Mouse (Mus musculus) limb, embryonic 11.5 days (tissue): ENCODE results near the gene Phf10. TPM values are rescaled to one million over a fixed set of nuclear protein-coding genes. Genes with fewer than 3 reads are reported as not detected.
"Not testable (repeated sequence)": the region's sequence is repeated elsewhere in the genome, so short reads cannot be mapped to it uniquely, and the experiment has no call there.

ENCODE experiments used
- ATAC-seq: fragments of 200-750 bp; cut with Nextera tagmentation; 2 replicates; pipeline ENCODE4 v1.8.0; 2017; ENCODE audit warnings: low read depth; ENCODE audit not compliant: insufficient number of reproducible peaks, low FRiP score, low TSS enrichment
- DNase-seq: peaks from one replicate; pipeline ENCODE4 v3.0.0-alpha.2; 2015; ENCODE audit warnings: low spot score
- H3K27ac ChIP-seq: fragments of 300-500 bp; sonication (generic); replicated peaks from 2 replicates; pipeline ENCODE4 v1.5.1; 2014; ENCODE audit warnings: low read depth, mild to moderate bottlenecking, low read length
- H3K27me3 ChIP-seq: fragments of 300-500 bp; sonication (generic); 2 replicates; pipeline ENCODE4 v1.6.1; 2014; ENCODE audit warnings: mild to moderate bottlenecking, low read length, mixed read lengths; ENCODE audit not compliant: control insufficient read depth, insufficient read depth
- H3K36me3 ChIP-seq: fragments of 300-500 bp; sonication (generic); 2 replicates; pipeline ENCODE4 v1.6.1; 2014; ENCODE audit warnings: mild to moderate bottlenecking, low read length, moderate library complexity, mixed read lengths; ENCODE audit not compliant: control insufficient read depth, insufficient read depth
- H3K4me1 ChIP-seq: fragments of 300-500 bp; sonication (generic); 2 replicates; pipeline ENCODE4 v1.6.1; 2014; ENCODE audit warnings: low read length, mixed read lengths; ENCODE audit not compliant: control insufficient read depth, insufficient read depth
- H3K4me2 ChIP-seq: fragments of 300-500 bp; sonication (generic); 2 replicates; pipeline ENCODE4 v1.6.1; 2014; ENCODE audit warnings: low read depth, mild to moderate bottlenecking, moderate library complexity; ENCODE audit not compliant: severe bottlenecking
- H3K4me3 ChIP-seq: fragments of 300-500 bp; sonication (generic); 2 replicates; pipeline ENCODE4 v1.5.1; 2014; ENCODE audit warnings: low read depth, low read length
- H3K9ac ChIP-seq: fragments of 300-500 bp; sonication (generic); 2 replicates; pipeline ENCODE4 v1.6.1; 2014; ENCODE audit warnings: mild to moderate bottlenecking, low read length
- H3K9me3 ChIP-seq: fragments of 300-500 bp; sonication (generic); 2 replicates; pipeline ENCODE4 v1.6.1; 2016; ENCODE audit warnings: low read length; ENCODE audit not compliant: control insufficient read depth
- WGBS: fragments of 180-500 bp; shearing (Covaris S2); extraction: QIAGEN DNeasy Blood & Tissue Kit; methylation state at CpG from one replicate; pipeline ENCODE4 v1.1.7; 2014; 5-methylcytosine and 5-hydroxymethylcytosine counted together
- polyA plus RNA-seq: library from polyadenylated mRNA; unstranded; fragments of >200 nt; fragmentation: Nextera tagmentation; extraction: Ambion mirVana; gene quantifications from 2 replicates; pipeline ENCODE4 v1.2.1, GENCODE M21; 2014

The Phf10 gene
- polyA plus RNA-seq, 1 experiment from 2014 or later: 44.8 TPM

DNA sequence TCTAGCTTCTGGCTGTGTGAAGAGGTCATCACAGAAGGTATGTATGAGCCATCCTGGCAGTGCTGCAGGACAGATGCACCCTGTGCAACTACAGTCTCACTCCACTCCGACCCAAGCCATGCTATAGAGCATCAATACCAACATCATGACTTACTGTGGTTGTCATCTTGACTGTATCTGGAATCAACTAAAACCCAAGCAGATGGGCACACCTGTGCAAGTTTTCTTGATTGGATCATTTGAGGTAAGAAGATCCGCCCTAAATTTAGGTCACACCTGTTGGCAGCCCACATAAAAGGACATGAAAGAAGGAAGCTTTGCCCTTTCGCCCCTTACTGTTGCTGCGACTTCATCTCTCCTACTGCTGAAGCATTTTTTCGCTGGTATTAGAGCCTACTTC, 51.7 kb downstream of the Phf10 start:
- no peak overlapping the region for H3K9ac ChIP-seq
- 85% methylated on average over 5 of the region's 5 CpGs for WGBS
- no peaks in the 10 kb centered on the region for H3K36me3 ChIP-seq
- DNase-seq (no peak), ATAC-seq (no peak)
- H3K4me1 ChIP-seq: no peaks in the 10 kb centered on the region
- no peaks in the 10 kb centered on the region for H3K27me3 ChIP-seq
- H3K4me2 ChIP-seq: no peak overlapping the region
- H3K4me3 ChIP-seq: no peak overlapping the region
- no peak overlapping the region for H3K27ac ChIP-seq
- H3K9me3 ChIP-seq: no peaks in the 10 kb centered on the region

GRCm38 (mm10) chr17:14907136-14907535, 53.9 kb downstream of the Phf10 start:
- no peak overlapping the region for H3K27ac ChIP-seq
- WGBS: 74% methylated on average over 12 of the region's 12 CpGs
- DNase-seq: no peak

DNA sequence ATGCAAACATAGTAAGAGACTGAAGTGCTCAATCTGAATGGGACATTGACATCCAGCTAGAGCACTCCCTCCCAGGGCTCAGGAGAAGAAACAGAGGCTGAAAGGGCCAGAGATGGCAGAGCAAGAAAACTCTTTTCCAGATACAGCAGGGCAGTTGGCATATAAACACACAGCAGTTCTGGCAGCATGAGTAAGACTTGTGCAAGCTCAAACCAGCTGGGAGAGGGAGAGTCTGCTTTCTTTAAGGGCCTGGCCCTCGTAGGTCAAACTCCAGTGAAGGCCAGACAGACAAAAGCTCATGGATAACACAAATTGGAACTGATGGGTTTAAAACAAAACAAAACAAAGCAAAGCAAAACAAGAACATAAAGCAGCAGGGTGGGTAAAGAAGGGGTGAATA, 54.5 kb downstream of the Phf10 start:
- no peaks in the 10 kb centered on the region for H3K36me3 ChIP-seq
- no peak overlapping the region for H3K27ac ChIP-seq
- ATAC-seq (no peak), DNase-seq (no peak)
- H3K9ac ChIP-seq: no peak overlapping the region
- H3K4me3 ChIP-seq: no peak overlapping the region
- H3K4me2 ChIP-seq: no peak overlapping the region
- no peaks in the 10 kb centered on the region for H3K9me3 ChIP-seq
- no peaks in the 10 kb centered on the region for H3K4me1 ChIP-seq
- no peaks in the 10 kb centered on the region for H3K27me3 ChIP-seq
- WGBS: 46% methylated on average over 1 of the region's 1 CpGs

More at GRCm38 (mm10) chr17:14907136-14907535, 53.9 kb downstream of the Phf10 start:
- no peaks in the 10 kb centered on the region for H3K36me3 ChIP-seq
- H3K4me1 ChIP-seq: no peaks in the 10 kb centered on the region
- no peak overlapping the region for H3K4me2 ChIP-seq
- H3K27me3 ChIP-seq: no peaks in the 10 kb centered on the region
- ATAC-seq: no peak
- no peaks in the 10 kb centered on the region for H3K9me3 ChIP-seq
- no peak overlapping the region for H3K4me3 ChIP-seq
- H3K9ac ChIP-seq: no peak overlapping the region

DNA sequence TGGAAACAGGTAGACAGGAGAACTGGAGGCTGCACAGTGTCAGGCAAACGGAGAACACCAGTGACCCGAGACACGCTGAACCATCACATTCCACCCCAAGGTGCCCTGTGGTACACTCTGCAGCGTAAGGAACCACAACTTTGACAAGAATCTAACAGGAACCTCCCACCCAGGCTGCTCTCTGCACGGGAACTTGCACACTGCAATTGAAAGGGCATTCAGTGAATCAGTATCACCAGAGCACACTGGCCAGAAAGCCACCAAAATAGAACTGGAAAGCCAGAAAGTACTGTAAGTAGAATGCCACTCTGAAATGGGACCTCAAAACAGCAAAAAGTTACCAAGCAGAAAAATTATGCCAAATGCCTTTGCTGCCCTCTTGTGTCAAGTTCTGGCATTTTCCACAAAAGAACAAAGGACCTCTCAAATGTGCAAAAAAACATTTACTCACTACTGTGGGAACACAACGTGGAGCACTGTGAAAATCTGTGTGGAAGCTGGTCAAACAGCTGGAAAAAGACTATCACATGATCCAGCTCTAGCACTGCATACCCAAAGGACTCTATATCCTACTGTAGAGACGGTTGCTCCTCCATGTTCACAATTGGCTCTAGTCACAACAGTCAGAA, 56.3 kb downstream of the Phf10 start:
- Histone ChIP-seq H3K4me1 (no peaks in the 10 kb centered on the region), H3K27ac (no peak overlapping the region), H3K9me3 (no peaks in the 10 kb centered on the region), H3K27me3 (no peaks in the 10 kb centered on the region), H3K36me3 (no peaks in the 10 kb centered on the region), H3K4me3 (no peak overlapping the region), H3K9ac (no peak overlapping the region), H3K4me2 (no peak overlapping the region)
- WGBS: 57% methylated on average over 7 of the region's 7 CpGs
- DNase-seq (peak; percentile 87), ATAC-seq (no peak)

- no peak overlapping the region for H3K27ac ChIP-seq
Observed at GRCm38 (mm10) chr17:14904206-14904605, 56.9 kb downstream of the Phf10 start.

GRCm38 (mm10) chr17:14903212-14903611, 57.9 kb downstream of the Phf10 start:
- no peak overlapping the region for H3K9ac ChIP-seq
- H3K4me3 ChIP-seq: no peak overlapping the region
- H3K27me3 ChIP-seq: no peaks in the 10 kb centered on the region
- WGBS: 84% methylated on average over 3 of the region's 3 CpGs
- no peaks in the 10 kb centered on the region for H3K36me3 ChIP-seq
- ATAC-seq (no peak), DNase-seq (no peak)
- no peak overlapping the region for H3K4me2 ChIP-seq
- no peaks in the 10 kb centered on the region for H3K4me1 ChIP-seq
- H3K27ac ChIP-seq: no peak overlapping the region
- H3K9me3 ChIP-seq: no peaks in the 10 kb centered on the region

More at GRCm38 (mm10) chr17:14904206-14904605, 56.9 kb downstream of the Phf10 start:
- Histone ChIP-seq H3K9ac (no peak overlapping the region), H3K4me2 (no peak overlapping the region), H3K4me1 (no peaks in the 10 kb centered on the region), H3K36me3 (no peaks in the 10 kb centered on the region), H3K9me3 (no peaks in the 10 kb centered on the region), H3K27me3 (no peaks in the 10 kb centered on the region), H3K4me3 (no peak overlapping the region)
- ATAC-seq (no peak), DNase-seq (no peak)
- WGBS: 86% methylated on average over 6 of the region's 6 CpGs

DNA sequence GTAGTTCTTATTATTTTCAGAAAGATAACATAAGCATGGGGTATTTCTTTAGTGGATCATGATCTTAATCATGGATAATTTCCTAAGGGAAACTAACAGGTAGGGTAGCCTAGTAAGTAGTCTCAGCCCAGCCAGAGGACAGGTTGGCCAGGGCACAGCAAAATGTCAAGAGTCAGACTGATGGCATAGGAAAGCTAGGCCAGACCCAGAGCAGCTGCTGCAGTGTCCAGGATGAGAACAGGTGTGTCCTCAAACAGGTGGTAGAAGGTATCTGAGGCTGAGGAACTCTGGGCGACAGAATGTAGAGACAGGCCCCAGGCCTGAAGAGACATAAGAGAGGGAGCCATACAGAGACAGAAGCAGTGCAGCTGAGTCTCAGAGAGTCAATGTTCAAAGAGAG, 62.1 kb downstream of the Phf10 start:
- H3K9me3 ChIP-seq: no peaks in the 10 kb centered on the region
- 76% methylated on average over 1 of the region's 1 CpGs for WGBS
- no peak overlapping the region for H3K4me3 ChIP-seq
- no peak overlapping the region for H3K27ac ChIP-seq
- no peaks in the 10 kb centered on the region for H3K27me3 ChIP-seq
- H3K4me1 ChIP-seq: no peaks in the 10 kb centered on the region
- ATAC-seq: no peak
- no peaks in the 10 kb centered on the region for H3K36me3 ChIP-seq
- no peak for DNase-seq
- H3K4me2 ChIP-seq: no peak overlapping the region
- no peak overlapping the region for H3K9ac ChIP-seq

- not testable (repeated sequence) for DNase-seq, ATAC-seq, H3K9ac ChIP-seq, H3K4me1 ChIP-seq, H3K36me3 ChIP-seq, H3K4me3 ChIP-seq, H3K9me3 ChIP-seq, H3K27me3 ChIP-seq, H3K27ac ChIP-seq, H3K4me2 ChIP-seq
Observed at GRCm38 (mm10) chr17:14895058-14895457, 66.0 kb downstream of the Phf10 start.
